ENCODE assay signal across 7 mouse cellular contexts in the genomic region with DNA sequence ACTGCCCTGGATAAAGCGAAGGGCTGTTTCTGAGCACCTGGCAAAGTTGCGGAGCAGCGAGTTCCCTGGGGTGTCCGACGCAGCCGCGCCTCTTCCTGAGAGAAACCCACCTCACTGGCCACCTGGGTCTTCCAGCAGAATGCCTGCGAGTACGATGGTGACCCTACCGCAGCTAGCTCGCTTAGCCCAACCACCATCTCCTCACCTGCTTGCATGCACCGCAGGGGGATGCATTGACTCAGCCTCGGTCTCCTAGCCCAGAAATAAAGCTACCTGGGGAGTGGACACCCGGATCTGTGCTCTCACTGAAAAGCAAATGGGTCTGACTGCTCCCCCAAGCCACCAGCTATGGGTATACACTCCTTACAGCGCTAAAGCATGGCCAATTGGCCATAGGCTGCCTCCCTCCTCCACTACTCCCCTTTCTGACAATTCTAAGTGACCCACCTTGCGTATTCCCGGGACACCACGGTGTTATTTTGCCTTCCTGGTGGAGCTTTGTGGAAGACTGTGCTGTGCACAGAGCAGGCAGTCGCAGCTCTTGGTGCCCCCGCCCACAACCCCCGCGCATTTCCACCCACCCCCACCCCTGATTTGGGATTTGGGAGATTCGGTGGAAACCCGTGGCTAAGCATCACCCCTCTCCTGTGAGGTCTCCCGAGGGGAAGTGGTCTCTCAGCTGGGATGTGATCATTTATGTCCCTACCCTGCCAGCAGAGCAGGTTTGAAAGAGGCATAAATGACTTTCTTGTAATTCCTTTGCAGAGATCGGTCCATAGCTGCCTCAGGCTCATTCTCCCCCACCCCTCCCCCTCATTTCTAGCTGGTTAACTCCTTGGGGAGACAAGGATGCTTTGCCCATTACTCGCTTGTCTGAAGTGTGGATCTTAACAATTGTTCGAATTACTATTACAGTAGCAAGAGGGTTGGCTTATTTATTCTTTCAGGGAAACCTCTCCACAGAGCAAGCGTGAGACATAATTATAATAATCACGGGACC. TPM values are rescaled to one million over a fixed set of nuclear protein-coding genes. Genes with fewer than 3 reads are reported as not detected.
DNase-seq lines count a peak whose midpoint lies in the region; ATAC-seq and TF ChIP-seq lines count a peak whose summit lies in the region.

A gene (minus strand): TSS at position 501 of the 1,000 bp plus-strand sequence.

- no peaks in the 10 kb centered on the region for H3K36me3 ChIP-seq in embryonic facial prominence, embryonic 15.5 days
- no peaks in the 10 kb centered on the region for H3K36me3 ChIP-seq in intestine, embryonic 14.5 days (ENCODE audit: control insufficient read depth, insufficient read depth, low read length)
- no peaks in the 10 kb centered on the region for H3K36me3 ChIP-seq in midbrain, embryonic 10.5 days

- intact Hi-C loops in left cerebral cortex, adult 2 months (cut with DNase I), result loop anchor here (5.0 kb wide), 2 partner anchors 306 to 1019 kb away; no protein-coding TSS in a partner anchor

- H3K4me2 ChIP-seq in embryonic facial prominence, embryonic 15.5 days (replicated peaks), result peak within 1 kb of the TSS; percentile 98
- peak within 1 kb of the TSS; percentile 88 for H3K4me2 ChIP-seq in intestine, embryonic 14.5 days (ENCODE audit: low read length)

- 0 out of 2 replicates have a peak, but pooled peaks have one; percentile 6 for ATAC-seq in embryonic facial prominence, embryonic 15.5 days (ENCODE audit: insufficient number of reproducible peaks, low FRiP score, low TSS enrichment, low read depth)
- no peak for ATAC-seq in intestine, embryonic 14.5 days (replicated peaks; ENCODE audit: low FRiP score, low TSS enrichment, low read depth)
- ATAC-seq in erythroid progenitor cell, adult 5-6 weeks (replicated peaks; ENCODE audit: low FRiP score, poor library complexity, severe bottlenecking), result no peak
- ATAC-seq in activated CD4-positive, CD25-positive, alpha-beta regulatory T cell, adult 4 months, result no peak

- H3K4me1 ChIP-seq in embryonic facial prominence, embryonic 15.5 days, result peaks cover 32% of the 10 kb centered on the region
- H3K4me1 ChIP-seq in intestine, embryonic 14.5 days (replicated peaks; ENCODE audit: control insufficient read depth, insufficient read depth, low read length), result peaks cover 12% of the 10 kb centered on the region
- peaks cover 32% of the 10 kb centered on the region for H3K4me1 ChIP-seq in midbrain, embryonic 10.5 days

- no peak within 1 kb of the TSS; the same call in 1 of the 2 replicates for H3K27ac ChIP-seq in left cerebral cortex, adult 2 months
- no peak within 1 kb of the TSS for H3K27ac ChIP-seq in embryonic facial prominence, embryonic 15.5 days (replicated peaks)
- H3K27ac ChIP-seq in intestine, embryonic 14.5 days (ENCODE audit: low read depth), result no peak within 1 kb of the TSS
- H3K27ac ChIP-seq in midbrain, embryonic 10.5 days (replicated peaks), result peak within 1 kb of the TSS; percentile 59; the same call in 1 of the 2 replicates

- H3K9me3 ChIP-seq in embryonic facial prominence, embryonic 15.5 days (replicated peaks), result no peaks in the 10 kb centered on the region
- no peaks in the 10 kb centered on the region for H3K9me3 ChIP-seq in intestine, embryonic 14.5 days (ENCODE audit: control insufficient read depth, low read length)
- H3K9me3 ChIP-seq in midbrain, embryonic 10.5 days (replicated peaks), result no peaks in the 10 kb centered on the region

- DNase-seq in left cerebral cortex, adult 2 months (ENCODE audit: extremely low spot score in 1 of 2, low spot score in 2 of 2), result no peak
- no peak for DNase-seq in left cerebral cortex, adult 11 months (ENCODE audit: low spot score)
- DNase-seq in intestine, embryonic 14.5 days (ENCODE audit: low spot score), result peak; percentile 54
- no peak for DNase-seq in midbrain, embryonic 10.5 days (ENCODE audit: low spot score)

- no peak for TF ChIP-seq CTCF in left cerebral cortex, adult 2 months (IDR thresholded peaks at IDR 0.05)

- 3% methylated on average over 30 of the region's 30 CpGs for WGBS in embryonic facial prominence, embryonic 15.5 days
- 6% methylated on average over 30 of the region's 30 CpGs for WGBS in intestine, embryonic 14.5 days
- WGBS in midbrain, embryonic 10.5 days, result 6% methylated on average over 30 of the region's 30 CpGs

- H3K4me3 ChIP-seq in left cerebral cortex, adult 2 months, result peak within 1 kb of the TSS; percentile 67
- peak within 1 kb of the TSS; percentile 51 for H3K4me3 ChIP-seq in embryonic facial prominence, embryonic 15.5 days (replicated peaks)
- peak within 1 kb of the TSS; percentile 45 for H3K4me3 ChIP-seq in intestine, embryonic 14.5 days (ENCODE audit: low read depth, low read length)
- H3K4me3 ChIP-seq in midbrain, embryonic 10.5 days, result peak within 1 kb of the TSS; percentile 71

- peaks cover 31% of the 10 kb centered on the region for H3K27me3 ChIP-seq in embryonic facial prominence, embryonic 15.5 days
- H3K27me3 ChIP-seq in intestine, embryonic 14.5 days (replicated peaks; ENCODE audit: control insufficient read depth, insufficient read depth, low read length), result peaks cover 46% of the 10 kb centered on the region
- peaks cover 74% of the 10 kb centered on the region for H3K27me3 ChIP-seq in midbrain, embryonic 10.5 days (ENCODE audit: low read depth, poor library complexity, severe bottlenecking)

- no peak within 1 kb of the TSS for H3K9ac ChIP-seq in embryonic facial prominence, embryonic 15.5 days
- no peak within 1 kb of the TSS for H3K9ac ChIP-seq in intestine, embryonic 14.5 days (ENCODE audit: low read length)

RNA-seq across cellular contexts. Expression of the gene that starts here (rescaled TPM):
- 100 to 1,000 TPM in 1 of 2 experiments, 10 to 100 TPM in 1; 91.3 to 110 TPM for total RNA-seq in left cerebral cortex, adult 2 months (2021)
- 6.4 and 7.2 TPM in 2 replicates for polyA plus RNA-seq in embryonic facial prominence, embryonic 15.5 days (2015; fragmentation: Nextera tagmentation; extraction: Ambion mirVana)
- polyA plus RNA-seq in intestine, embryonic 14.5 days (2014; fragmentation: Nextera tagmentation; extraction: Ambion mirVana), result 1.0 and 1.3 TPM in 2 replicates
- polyA plus RNA-seq in midbrain, embryonic 10.5 days (2016; fragmentation: Nextera tagmentation; extraction: Ambion mirVana), result 3.3 and 5.2 TPM in 2 replicates
- total RNA-seq in erythroid progenitor cell, adult 5-6 weeks (2015; ENCODE audit: low replicate concordance), result not detected in 2 replicates
- not detected in 2 replicates for total RNA-seq in erythroid progenitor cell, adult 5-6 weeks (2017; ENCODE audit: low replicate concordance)
- under 1 TPM in 1 of 2 experiments, not detected in 1; 0.05 TPM for polyA plus RNA-seq in activated CD4-positive, CD25-positive, alpha-beta regulatory T cell, adult 4 months (2017; shearing (Covaris generic))

Comparison
In these comparisons a context has a peak if more than half of its experiments do, and no peak if none do; other contexts are left out.
1. RNA of the gene that starts here (total RNA-seq): 91.3 to 110 TPM in left cerebral cortex, adult 2 months; not detected in erythroid progenitor cell, adult 5-6 weeks; every median in the first group is over 10 times any median in the second.
2. Peak in every context shown above with its lines, with median percentiles within 50 percentile points of each other: H3K4me3 ChIP-seq.